In genomic region chr9:75313832-75314516, GRCm38 (mm10) we compare ENCODE assay signal across 8 mouse cellular contexts. TPM values are rescaled to one million over a fixed set of nuclear protein-coding genes. Genes with fewer than 3 reads are reported as not detected.
DNase-seq lines count a peak whose midpoint lies in the region; ATAC-seq lines count a peak whose summit lies in the region.

No protein-coding gene starts in this region.

- DNase-seq in Muller cell, postnatal 12 days (ENCODE audit: inconsistent ontology term): peak; percentile 92
- peak; percentile 88 for DNase-seq in cerebellum, adult 8-10 months
- peak; percentile 75 to 82 for DNase-seq in frontal cortex, postnatal 14 days (ENCODE audit: low spot score in 2 of 2)
- peak; percentile 87 to 92 for DNase-seq in left cerebral cortex, adult 18-20 months (ENCODE audit: low spot score in 2 of 2)
- peak; percentile 81 to 84 for DNase-seq in lung, postnatal 4 days
- DNase-seq in right cerebral cortex, adult 18-20 months: peak; percentile 93
- peak; percentile 32 for DNase-seq in urinary bladder, postnatal 10 days (ENCODE audit: low spot score)

- peaks cover 29% of the 10 kb centered on the region for H3K4me1 ChIP-seq in hindbrain, embryonic 13.5 days (replicated peaks)

- H3K4me2 ChIP-seq in hindbrain, embryonic 13.5 days: peak overlapping the region; percentile 83

- no peaks in the 10 kb centered on the region for H3K9me3 ChIP-seq in hindbrain, embryonic 13.5 days

- no peaks in the 10 kb centered on the region for H3K36me3 ChIP-seq in hindbrain, embryonic 13.5 days

- H3K9ac ChIP-seq in hindbrain, embryonic 13.5 days: peak overlapping the region; percentile 92

- no peaks in the 10 kb centered on the region for H3K27me3 ChIP-seq in hindbrain, embryonic 13.5 days

- ATAC-seq in hindbrain, embryonic 13.5 days (ENCODE audit: low FRiP score): peak; percentile 90

- peak overlapping the region; percentile 59 for H3K4me3 ChIP-seq in hindbrain, embryonic 13.5 days

- peak overlapping the region; percentile 93 for H3K27ac ChIP-seq in hindbrain, embryonic 13.5 days

- under 1% methylated on average over 52 of the region's 52 CpGs for WGBS in hindbrain, embryonic 13.5 days

RNA-seq across cellular contexts. Expression of gene Gnb5, which starts 7.9 kb away (rescaled TPM):
- 58.3 and 60.5 TPM in 2 replicates for polyA plus RNA-seq in hindbrain, embryonic 13.5 days (2015; fragmentation: Nextera tagmentation; extraction: Ambion mirVana)
- 100 to 1,000 TPM; 161 to 167 TPM for total RNA-seq in left cerebral cortex, adult 18-20 months (2021)

RNA-seq across cellular contexts. Expression of gene Bcl2l10, which starts 33.6 kb away (rescaled TPM):
- not detected in 2 replicates for polyA plus RNA-seq in hindbrain, embryonic 13.5 days (2015; fragmentation: Nextera tagmentation; extraction: Ambion mirVana)
- total RNA-seq in left cerebral cortex, adult 18-20 months (2021): not detected

Comparison
In these comparisons a context has a peak if more than half of its experiments do, and no peak if none do; other contexts are left out.
1. Peak in every context shown above with its lines: DNase-seq, ATAC-seq, H3K4me3 ChIP-seq and H3K27ac ChIP-seq.
2. DNase-seq: peak in every context shown above with its lines; median percentile 93 in right cerebral cortex, adult 18-20 months; 92 in Muller cell, postnatal 12 days; 90 in left cerebral cortex, adult 18-20 months; 88 in cerebellum, adult 8-10 months; 82 in lung, postnatal 4 days; 78 in frontal cortex, postnatal 14 days; 32 in urinary bladder, postnatal 10 days.